Mouse (Mus musculus) intestine, embryonic 14.5 days (tissue): ENCODE measurements around the gene Ccl22. TPM values are rescaled to one million over a fixed set of nuclear protein-coding genes. Genes with fewer than 3 reads are reported as not detected.

ENCODE experiments used
- ATAC-seq: fragments of 200-750 bp; cut with Nextera tagmentation; replicated peaks from 2 replicates; pipeline ENCODE4 v1.8.0; 2017; ENCODE audit warnings: low read depth, moderate number of reproducible peaks, moderate TSS enrichment, moderate library complexity; ENCODE audit not compliant: low FRiP score, low TSS enrichment
- DNase-seq: peaks from one replicate; pipeline ENCODE4 v3.0.0-alpha.2; 2018; ENCODE audit warnings: low spot score
- H3K27ac ChIP-seq: fragments of 300-500 bp; sonication (generic); 2 replicates; pipeline ENCODE4 v1.5.1; 2014; ENCODE audit warnings: low read depth, mild to moderate bottlenecking, control low read depth
- H3K27me3 ChIP-seq: fragments of 300-500 bp; sonication (generic); replicated peaks from 2 replicates; pipeline ENCODE4 v1.6.1; 2014; ENCODE audit warnings: low read length, control low read depth; ENCODE audit not compliant: control insufficient read depth, insufficient read depth
- H3K36me3 ChIP-seq: fragments of 300-500 bp; sonication (generic); 2 replicates; pipeline ENCODE4 v1.6.1; 2014; ENCODE audit warnings: low read length, control low read depth; ENCODE audit not compliant: control insufficient read depth, insufficient read depth
- H3K4me1 ChIP-seq: fragments of 300-500 bp; sonication (generic); replicated peaks from 2 replicates; pipeline ENCODE4 v1.6.1; 2014; ENCODE audit warnings: low read length, control low read depth, mixed read lengths; ENCODE audit not compliant: control insufficient read depth, insufficient read depth
- H3K4me2 ChIP-seq: fragments of 300-500 bp; sonication (generic); 2 replicates; pipeline ENCODE4 v1.6.1; 2014; ENCODE audit warnings: low read length
- H3K4me3 ChIP-seq: fragments of 300-500 bp; sonication (generic); 2 replicates; pipeline ENCODE4 v1.5.1; 2014; ENCODE audit warnings: low read depth, low read length, control low read depth, mixed read lengths
- H3K9ac ChIP-seq: fragments of 300-500 bp; sonication (generic); 2 replicates; pipeline ENCODE4 v1.6.1; 2014; ENCODE audit warnings: mild to moderate bottlenecking, low read length
- H3K9me3 ChIP-seq: fragments of 300-500 bp; sonication (generic); 2 replicates; pipeline ENCODE4 v1.6.1; 2016; ENCODE audit warnings: low read length, control low read depth; ENCODE audit not compliant: control insufficient read depth
- WGBS: fragments of 180-500 bp; shearing (Covaris S2); extraction: QIAGEN DNeasy Blood & Tissue Kit; methylation state at CpG from one replicate; pipeline ENCODE4 v1.1.7; 2014; 5-methylcytosine and 5-hydroxymethylcytosine counted together
- polyA plus RNA-seq: library from polyadenylated mRNA; unstranded; fragments of >200 nt; fragmentation: Nextera tagmentation; extraction: Ambion mirVana; gene quantifications from 2 replicates; pipeline ENCODE4 v1.2.1, GENCODE M21; 2014

Ccl22 gene
- polyA plus RNA-seq, 1 experiment from 2014 or later, result not detected

DNA sequence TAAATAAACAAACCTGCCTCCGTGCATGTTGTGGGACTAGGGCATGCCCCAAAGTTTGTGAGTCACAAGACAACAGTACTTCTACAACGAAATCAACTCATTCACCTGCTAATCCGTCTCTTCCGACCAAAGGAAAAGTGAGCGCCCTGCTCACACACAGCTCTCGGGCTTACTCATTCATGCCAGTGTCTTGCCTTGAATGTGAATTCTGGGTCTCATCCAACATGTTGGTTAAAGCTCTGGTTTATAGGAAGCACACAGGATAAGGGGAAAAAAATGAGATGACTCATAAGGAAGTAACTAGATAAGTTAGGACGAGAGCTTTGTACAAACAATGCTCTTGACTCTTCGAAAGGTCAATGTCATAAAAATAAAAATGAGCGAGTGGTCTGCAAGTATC, 21.6 kb downstream of the Ccl22 start:
- no peaks in the 10 kb centered on the region for H3K9me3 ChIP-seq
- no peak for DNase-seq
- H3K27ac ChIP-seq, result no peak overlapping the region
- H3K4me2 ChIP-seq, result no peak overlapping the region
- 51% methylated on average over 9 of the region's 9 CpGs for WGBS
- H3K27me3 ChIP-seq, result peaks cover 22% of the 10 kb centered on the region; the same call in 1 of the 2 replicates
- no peaks in the 10 kb centered on the region for H3K36me3 ChIP-seq
- H3K4me3 ChIP-seq, result no peak overlapping the region
- H3K4me1 ChIP-seq, result peaks cover 11% of the 10 kb centered on the region
- no peak for ATAC-seq
- H3K9ac ChIP-seq, result no peak overlapping the region

GRCm38 (mm10) chr8:94770945-94771344, 25.6 kb downstream of the Ccl22 start:
- no peaks in the 10 kb centered on the region for H3K36me3 ChIP-seq
- DNase-seq (peak; percentile 56), ATAC-seq (peak; percentile 30; the same call in 1 of the 2 replicates)
- H3K4me1 ChIP-seq, result peaks cover 13% of the 10 kb centered on the region
- H3K9me3 ChIP-seq, result no peaks in the 10 kb centered on the region
- H3K27ac ChIP-seq, result no peak overlapping the region
- peaks cover 44% of the 10 kb centered on the region for H3K27me3 ChIP-seq
- no peak overlapping the region for H3K4me3 ChIP-seq
- no peak overlapping the region for H3K4me2 ChIP-seq
- no peak overlapping the region for H3K9ac ChIP-seq
- 35% methylated on average over 6 of the region's 6 CpGs for WGBS

- ATAC-seq, result peak; percentile 70
- peak; percentile 83 for DNase-seq
- H3K36me3 ChIP-seq, result no peaks in the 10 kb centered on the region
- peak within 1 kb of the TSS; percentile 37 for H3K4me3 ChIP-seq
- no peaks in the 10 kb centered on the region for H3K9me3 ChIP-seq
- no peak within 1 kb of the TSS for H3K27ac ChIP-seq
- H3K27me3 ChIP-seq, result peaks cover 44% of the 10 kb centered on the region
- under 1% methylated on average over 38 of the region's 38 CpGs for WGBS
- H3K4me1 ChIP-seq, result peaks cover 13% of the 10 kb centered on the region
- H3K9ac ChIP-seq, result peak within 1 kb of the TSS; percentile 20
- peak within 1 kb of the TSS; percentile 57 for H3K4me2 ChIP-seq
Measured at GRCm38 (mm10) chr8:94771941-94772670, 26.7 kb downstream of the Ccl22 start, which contains the start of gene Cx3cl1. TSS of gene Cx3cl1 (plus strand) at chr8:94772009.

- H3K27ac ChIP-seq, result no peak overlapping the region
- ATAC-seq (no peak), DNase-seq (no peak)
- peaks cover 44% of the 10 kb centered on the region for H3K27me3 ChIP-seq
- peak overlapping the region; percentile 57; the same call in 1 of the 2 replicates for H3K4me2 ChIP-seq
- no peak overlapping the region for H3K4me3 ChIP-seq
- no peak overlapping the region for H3K9ac ChIP-seq
- H3K4me1 ChIP-seq, result peaks cover 14% of the 10 kb centered on the region
- H3K36me3 ChIP-seq, result no peaks in the 10 kb centered on the region
- WGBS, result 49% methylated on average over 6 of the region's 6 CpGs
- no peaks in the 10 kb centered on the region for H3K9me3 ChIP-seq
Measured at GRCm38 (mm10) chr8:94773048-94773447, 27.7 kb downstream of the Ccl22 start.

DNA sequence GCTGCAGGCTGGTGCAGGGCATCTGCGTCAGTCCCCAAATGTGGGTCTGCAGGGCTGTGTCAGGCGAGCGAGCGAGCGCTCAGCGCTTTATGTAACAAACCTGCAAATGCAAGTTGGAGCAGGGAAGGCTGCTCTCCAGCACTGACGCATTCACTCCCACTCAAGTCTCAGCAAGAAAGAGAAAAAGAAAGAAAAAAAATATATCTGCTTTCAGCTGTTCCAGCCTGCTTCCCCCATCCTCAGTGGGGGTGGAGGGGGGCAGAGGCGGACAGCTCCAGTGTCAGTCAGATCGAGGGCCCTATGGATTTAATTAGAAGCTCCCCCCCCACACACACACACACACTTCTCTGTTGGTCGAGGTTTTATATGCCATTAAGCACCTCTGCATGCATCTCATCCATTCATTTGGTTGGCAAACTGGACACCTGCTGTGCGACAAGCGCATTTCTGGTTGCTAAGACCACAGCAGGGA, 28.3 kb downstream of the Ccl22 start:
- H3K4me2 ChIP-seq, result no peak overlapping the region
- H3K9me3 ChIP-seq, result no peaks in the 10 kb centered on the region

GRCm38 (mm10) chr8:94774601-94775000, 29.2 kb downstream of the Ccl22 start:
- no peak overlapping the region for H3K27ac ChIP-seq
- no peak overlapping the region for H3K4me2 ChIP-seq
- H3K9ac ChIP-seq, result no peak overlapping the region
- 90% methylated on average over 1 of the region's 1 CpGs for WGBS
- no peaks in the 10 kb centered on the region for H3K36me3 ChIP-seq
- DNase-seq (no peak), ATAC-seq (no peak)
- H3K4me3 ChIP-seq, result no peak overlapping the region
- H3K9me3 ChIP-seq, result no peaks in the 10 kb centered on the region
- peaks cover 25% of the 10 kb centered on the region for H3K4me1 ChIP-seq
- peaks cover 44% of the 10 kb centered on the region for H3K27me3 ChIP-seq

More for the DNA sequence above, 28.3 kb downstream of the Ccl22 start:
- Histone ChIP-seq H3K36me3 (no peaks in the 10 kb centered on the region), H3K4me3 (no peak overlapping the region), H3K27ac (no peak overlapping the region), H3K9ac (no peak overlapping the region), H3K4me1 (peaks cover 21% of the 10 kb centered on the region), H3K27me3 (peaks cover 44% of the 10 kb centered on the region)
- DNase-seq, result no peak
- WGBS, result 33% methylated on average over 12 of the region's 12 CpGs
- no peak for ATAC-seq

DNA sequence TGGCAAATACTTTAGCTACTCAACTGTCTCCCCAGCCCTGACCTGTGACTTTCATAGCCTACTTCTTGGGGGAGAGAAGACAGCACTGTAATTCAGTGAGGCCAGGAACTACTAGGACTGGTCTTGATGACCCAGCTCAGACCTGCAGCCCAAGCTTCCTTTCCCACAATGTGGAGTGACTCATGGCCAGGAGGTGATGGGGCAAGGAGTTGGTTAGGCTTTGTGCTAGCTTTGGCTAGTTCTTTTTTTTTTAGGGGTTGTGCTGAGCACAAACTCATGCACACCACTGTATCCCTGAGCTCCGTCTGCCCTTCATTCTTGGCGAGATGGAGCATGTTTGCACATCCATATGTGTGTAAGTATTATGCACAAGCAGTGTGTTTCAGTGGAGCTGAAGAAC, 31.0 kb downstream of the Ccl22 start:
- Histone ChIP-seq H3K9ac (no peak overlapping the region), H3K36me3 (no peaks in the 10 kb centered on the region), H3K9me3 (no peaks in the 10 kb centered on the region), H3K27ac (no peak overlapping the region), H3K4me1 (peaks cover 20% of the 10 kb centered on the region), H3K4me2 (no peak overlapping the region), H3K27me3 (peaks cover 27% of the 10 kb centered on the region), H3K4me3 (no peak overlapping the region)
- no peak for ATAC-seq
- DNase-seq, result no peak
- WGBS, result 79% methylated on average over 2 of the region's 2 CpGs

DNA sequence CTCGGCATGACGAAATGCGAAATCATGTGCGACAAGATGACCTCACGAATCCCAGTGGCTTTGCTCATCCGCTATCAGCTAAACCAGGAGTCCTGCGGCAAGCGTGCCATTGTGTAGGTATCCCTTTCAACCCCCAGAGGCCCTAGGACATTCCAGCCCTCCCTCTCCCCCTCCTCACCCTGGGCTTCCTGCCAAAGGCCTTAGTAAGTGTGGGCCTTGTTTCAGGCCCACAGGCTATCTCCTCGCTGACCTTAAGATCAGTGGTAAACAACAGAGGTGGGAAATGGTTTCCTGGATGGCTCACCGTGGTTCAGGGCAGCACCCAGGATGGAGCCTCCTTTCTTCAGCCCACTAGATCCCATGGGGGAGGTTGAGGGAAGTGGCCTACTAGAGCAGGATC, 32.6 kb downstream of the Ccl22 start:
- no peaks in the 10 kb centered on the region for H3K36me3 ChIP-seq
- H3K4me2 ChIP-seq, result no peak overlapping the region
- peak overlapping the region; percentile 75 for H3K27ac ChIP-seq
- H3K4me1 ChIP-seq, result peaks cover 19% of the 10 kb centered on the region
- no peak overlapping the region for H3K4me3 ChIP-seq
- peaks cover 14% of the 10 kb centered on the region for H3K27me3 ChIP-seq
- 72% methylated on average over 10 of the region's 10 CpGs for WGBS
- no peaks in the 10 kb centered on the region for H3K9me3 ChIP-seq
- ATAC-seq (no peak), DNase-seq (no peak)
- no peak overlapping the region for H3K9ac ChIP-seq

GRCm38 (mm10) chr8:94778473-94778872, 33.1 kb downstream of the Ccl22 start:
- 0 out of 2 replicates have a peak, but pooled peaks have one; percentile 25 for ATAC-seq
- Histone ChIP-seq H3K27me3 (peaks cover 10% of the 10 kb centered on the region), H3K36me3 (no peaks in the 10 kb centered on the region), H3K4me3 (no peak overlapping the region), H3K9ac (no peak overlapping the region), H3K27ac (peak overlapping the region; percentile 75), H3K9me3 (no peaks in the 10 kb centered on the region), H3K4me2 (no peak overlapping the region), H3K4me1 (peaks cover 19% of the 10 kb centered on the region)
- peak; percentile 69 for DNase-seq
- WGBS, result 17% methylated on average over 5 of the region's 5 CpGs
